Mouse (Mus musculus) thymus, postnatal 4 days (tissue): ENCODE measurements around the gene Taf6l.
A peak's percentile ranks its signal among the peaks of the same experiment; 100 is the strongest.

Source experiments
- DNase-seq: peaks from one replicate; pipeline ENCODE4 v3.0.0; 2021

Taf6l gene

GRCm38 (mm10) chr19:8786008-8786781 is at the start of gene Taf6l:
Gene Taf6l, minus strand, starts transcription at chr19:8786417.
- DNase-seq, result peak; percentile 89

GRCm38 (mm10) chr19:8832971-8833370 is 46.8 kb upstream of the Taf6l start:
- DNase-seq, result no peak

GRCm38 (mm10) chr19:8831262-8831661 is 45.0 kb upstream of the Taf6l start:
- DNase-seq, result no peak

- DNase-seq, result no peak
Measured at GRCm38 (mm10) chr19:8830664-8831063, 44.4 kb upstream of the Taf6l start.

GRCm38 (mm10) chr19:8829660-8830059 is 43.4 kb upstream of the Taf6l start, which contains the start of gene AC129217.1:
Gene AC129217.1, plus strand, starts transcription at chr19:8829773.
- DNase-seq, result no peak

GRCm38 (mm10) chr19:8822696-8823095 is 36.5 kb upstream of the Taf6l start:
- no peak for DNase-seq

GRCm38 (mm10) chr19:8821146-8821545 is 34.9 kb upstream of the Taf6l start:
- DNase-seq, result no peak

- DNase-seq, result peak; percentile 70
Measured at GRCm38 (mm10) chr19:8820424-8820956, 34.3 kb upstream of the Taf6l start.

- peak; percentile 96 for DNase-seq
Measured at GRCm38 (mm10) chr19:8819596-8820423, 33.6 kb upstream of the Taf6l start, which contains the start of gene Hnrnpul2. Gene Hnrnpul2, plus strand, starts transcription at chr19:8820010.

- DNase-seq, result peak; percentile 91
Measured at GRCm38 (mm10) chr19:8818801-8819595, 32.8 kb upstream of the Taf6l start, which contains the start of gene Ttc9c. Gene Ttc9c, minus strand, starts transcription at chr19:8819333.

- peak; percentile 36 for DNase-seq
Measured at GRCm38 (mm10) chr19:8818301-8818798, 32.1 kb upstream of the Taf6l start.

- DNase-seq, result no peak
Measured at GRCm38 (mm10) chr19:8817001-8817400, 30.8 kb upstream of the Taf6l start.

- DNase-seq, result no peak
Measured at GRCm38 (mm10) chr19:8815812-8816211, 29.6 kb upstream of the Taf6l start.

- no peak for DNase-seq
Measured at GRCm38 (mm10) chr19:8806810-8807209, 20.6 kb upstream of the Taf6l start.

- no peak for DNase-seq
Measured at GRCm38 (mm10) chr19:8803879-8804660, 17.9 kb upstream of the Taf6l start.

- no peak for DNase-seq
Measured at GRCm38 (mm10) chr19:8803204-8803780, 17.1 kb upstream of the Taf6l start.

- peak; percentile 88 for DNase-seq
Measured at GRCm38 (mm10) chr19:8802130-8802821, 16.1 kb upstream of the Taf6l start, which contains the start of gene Zbtb3. Gene Zbtb3, plus strand, starts transcription at chr19:8802555.

GRCm38 (mm10) chr19:8798947-8799315 is 12.7 kb upstream of the Taf6l start:
- DNase-seq, result no peak

GRCm38 (mm10) chr19:8798264-8798946 is 12.2 kb upstream of the Taf6l start, which contains the start of gene Polr2g:
Gene Polr2g, minus strand, starts transcription at chr19:8798577.
- peak; percentile 90 for DNase-seq

GRCm38 (mm10) chr19:8790171-8790570 is 4.0 kb upstream of the Taf6l start:
- DNase-seq, result no peak
